Mouse (Mus musculus): ENCODE results near the gene Chd1l. TPM values are rescaled to one million over a fixed set of nuclear protein-coding genes. Genes with fewer than 3 reads are reported as not detected.
A peak's percentile ranks its signal among the peaks of the same experiment; 100 is the strongest.

Chd1l gene
- total RNA-seq, 2 experiments from 2014 or later = 9.3 to 11.2 TPM

- DNase-seq = peak; percentile 58 to 64
Observed at GRCm38 (mm10) chr3:97521946-97522731, 87.9 kb downstream of the Chd1l start.

- DNase-seq = no peak
Observed at GRCm38 (mm10) chr3:97519883-97520282, 90.1 kb downstream of the Chd1l start.

- no peak for DNase-seq
Observed at GRCm38 (mm10) chr3:97512296-97512695, 97.7 kb downstream of the Chd1l start.

Other genes with a start within 250 kb of the Chd1l start
- gene Olfr1402, start 188.2 kb downstream of the Chd1l start, total RNA-seq (2021) = not detected
- gene Fmo5, start 18.6 kb upstream of the Chd1l start, total RNA-seq (2021) = 1 to 10 TPM; 3.6 to 3.8 TPM
- 10 to 100 TPM; 40.7 to 41.2 TPM for gene Prkab2, start 48.0 kb upstream of the Chd1l start, total RNA-seq (2021)
- not detected for gene Gm17651, start 64.5 kb upstream of the Chd1l start, total RNA-seq (2021)